Mouse (Mus musculus): ENCODE results near the gene Rilp.

DNA sequence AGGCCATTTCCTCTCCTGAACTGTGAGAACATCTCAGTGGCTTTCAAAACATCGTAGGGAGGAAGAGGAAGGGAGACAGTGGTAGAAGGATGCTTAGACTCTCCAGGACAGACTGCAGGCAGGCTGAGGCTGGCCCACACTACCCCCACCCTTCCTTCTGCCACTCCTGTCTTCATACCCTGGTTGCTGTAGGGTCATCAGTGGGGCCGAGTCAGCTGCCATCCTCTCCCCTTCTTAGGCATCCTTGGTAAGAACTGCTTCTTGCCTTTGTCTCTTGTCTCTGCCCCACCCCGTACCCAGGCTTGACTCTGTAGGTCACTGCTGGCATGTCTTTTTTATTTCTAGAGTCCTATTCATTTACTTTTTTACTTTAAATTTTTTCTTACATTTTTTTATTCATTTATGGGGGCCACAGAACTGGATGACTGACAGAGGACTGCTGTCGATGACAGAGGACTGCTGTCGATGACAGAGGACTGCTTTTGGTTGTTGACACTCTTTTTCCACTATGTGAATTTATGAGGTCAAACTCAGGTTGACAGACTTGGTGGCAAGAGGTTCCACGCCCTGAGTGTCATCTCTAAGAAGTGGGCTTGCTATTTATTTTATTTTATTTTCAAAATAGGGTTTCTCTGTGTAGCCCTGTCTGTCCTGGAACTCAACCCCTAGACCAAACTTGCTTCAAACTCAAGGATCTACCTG, 23.6 kb downstream of the Rilp start:
- no peak for TF ChIP-seq CTCF (IDR thresholded peaks at IDR 0.05 in 2 of 3, conservative IDR thresholded peaks at IDR 0.05 in 1 of 3; ENCODE audit: control insufficient read depth in 1 of 3, insufficient read depth in 1 of 3, low read depth in 2 of 3, low read length in 3 of 3, poor library complexity in 1 of 3, severe bottlenecking in 1 of 3)
- TF ChIP-seq USF2 (IDR thresholded peaks at IDR 0.05; ENCODE audit: borderline replicate concordance in 1 of 2, insufficient read depth in 1 of 2, low read depth in 1 of 2, low read length in 2 of 2), result no peak
- TF ChIP-seq RCOR1 (IDR thresholded peaks at IDR 0.05; ENCODE audit: low read depth, low read length), result no peak
- no peak for TF ChIP-seq MYC (IDR thresholded peaks at IDR 0.05; ENCODE audit: low read depth, low read length)
- TF ChIP-seq POLR2A (IDR thresholded peaks at IDR 0.05; ENCODE audit: control insufficient read depth in 1 of 2, insufficient read depth in 1 of 2, low read depth in 1 of 2, low read length in 2 of 2, poor library complexity in 1 of 2), result no peak
- no peak for TF ChIP-seq RAD21 (IDR thresholded peaks at IDR 0.05; ENCODE audit: low read depth, low read length)
- no peak for TF ChIP-seq MAFK (IDR thresholded peaks at IDR 0.05; ENCODE audit: borderline replicate concordance, low read depth, low read length)
- no peak for TF ChIP-seq E2F4 (IDR thresholded peaks at IDR 0.05; ENCODE audit: borderline replicate concordance, low read depth, low read length)
- no peak for TF ChIP-seq HCFC1 (IDR thresholded peaks at IDR 0.05; ENCODE audit: low read depth, low read length)
- no peak for TF ChIP-seq ZC3H11A (IDR thresholded peaks at IDR 0.05; ENCODE audit: low read depth, low read length)
- no peak for TF ChIP-seq SMC3 (IDR thresholded peaks at IDR 0.05; ENCODE audit: low read depth, low read length)
- TF ChIP-seq ETS1 (IDR thresholded peaks at IDR 0.05; ENCODE audit: low read depth, low read length), result no peak

Measured in MEL (cell line).